Comparison of ENCODE assay signal across 16 mouse cellular contexts in the genomic region with DNA sequence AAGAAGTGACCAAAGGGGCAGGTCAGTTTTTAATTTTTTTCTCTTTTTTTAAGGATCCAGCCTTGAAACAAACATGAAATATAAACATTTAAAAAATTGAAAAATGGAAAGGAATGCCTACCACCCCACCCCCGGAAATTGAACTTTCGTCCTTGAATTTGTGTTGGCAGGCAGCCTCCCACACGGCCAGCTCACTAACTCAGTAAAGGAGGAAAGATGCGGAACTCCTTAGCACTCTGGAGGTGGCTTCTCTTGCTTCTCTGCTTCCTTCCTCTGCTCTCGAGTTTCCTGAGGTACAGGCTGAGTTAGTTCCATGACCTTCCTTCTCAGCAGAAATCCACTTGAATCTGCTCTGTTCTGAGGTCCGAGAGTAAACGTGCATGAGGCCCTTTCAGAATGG. TPM values are rescaled to one million over a fixed set of nuclear protein-coding genes. Genes with fewer than 3 reads are reported as not detected.
DNase-seq lines count a peak whose midpoint lies in the region; ATAC-seq lines count a peak whose summit lies in the region.
"Had no signal": no experiment of that assay in that cellular context is flagged by ENCODE, and none has a peak within 500 bp of the region (broad histone marks: within the 10 kb centered on the region; RNA-seq: fewer than 3 reads in every experiment).

No protein-coding gene starts in this region.

- H3K36me3 ChIP-seq in kidney, embryonic 15.5 days: no peaks in the 10 kb centered on the region
- no peaks in the 10 kb centered on the region for H3K36me3 ChIP-seq in neural tube, embryonic 13.5 days
- H3K36me3 ChIP-seq: embryonic facial prominence, embryonic 13.5 days; forebrain, embryonic 12.5 days; liver, embryonic 12.5 days had no signal

- 30% methylated on average over 7 of the region's 7 CpGs for WGBS in kidney, embryonic 15.5 days
- 70% methylated on average over 7 of the region's 7 CpGs for WGBS in neural tube, embryonic 13.5 days

- no peaks in the 10 kb centered on the region for H3K9me3 ChIP-seq in kidney, embryonic 15.5 days (replicated peaks)
- no peaks in the 10 kb centered on the region for H3K9me3 ChIP-seq in neural tube, embryonic 13.5 days
- H3K9me3 ChIP-seq: embryonic facial prominence, embryonic 13.5 days; forebrain, embryonic 12.5 days; liver, embryonic 12.5 days had no signal

- peaks cover 42% of the 10 kb centered on the region for H3K4me1 ChIP-seq in kidney, embryonic 15.5 days
- peaks cover 26% of the 10 kb centered on the region for H3K4me1 ChIP-seq in neural tube, embryonic 13.5 days (replicated peaks)

- H3K4me3 ChIP-seq in kidney, embryonic 15.5 days (replicated peaks): no peak overlapping the region
- H3K4me3 ChIP-seq in neural tube, embryonic 13.5 days: no peak overlapping the region
- H3K4me3 ChIP-seq: embryonic facial prominence, embryonic 13.5 days; forebrain, embryonic 12.5 days; liver, embryonic 12.5 days had no signal

- H3K27me3 ChIP-seq in kidney, embryonic 15.5 days: no peaks in the 10 kb centered on the region
- no peaks in the 10 kb centered on the region for H3K27me3 ChIP-seq in neural tube, embryonic 13.5 days
- H3K27me3 ChIP-seq: embryonic facial prominence, embryonic 13.5 days had no signal

- no peak overlapping the region for H3K4me2 ChIP-seq in kidney, embryonic 15.5 days
- H3K4me2 ChIP-seq in neural tube, embryonic 13.5 days: no peak overlapping the region
- H3K4me2 ChIP-seq: embryonic facial prominence, embryonic 13.5 days; forebrain, embryonic 12.5 days; liver, embryonic 12.5 days had no signal

- H3K9ac ChIP-seq in kidney, embryonic 15.5 days: no peak overlapping the region
- H3K9ac ChIP-seq in neural tube, embryonic 13.5 days: no peak overlapping the region
- H3K9ac ChIP-seq: embryonic facial prominence, embryonic 13.5 days; forebrain, embryonic 12.5 days; liver, embryonic 12.5 days had no signal

- ATAC-seq in kidney, embryonic 15.5 days (replicated peaks; ENCODE audit: low FRiP score): no peak
- ATAC-seq in neural tube, embryonic 13.5 days (ENCODE audit: low read depth): no peak
- ATAC-seq: liver, embryonic 12.5 days; midbrain, embryonic 16.5 days had no signal

- peak; percentile 61 to 88 for DNase-seq in adrenal gland, adult (ENCODE audit: inconsistent age in 2 of 2, low spot score in 1 of 2)
- DNase-seq in adrenal gland, postnatal 4 days (ENCODE audit: low spot score in 2 of 2): no peak
- no peak for DNase-seq in kidney, adult 11 months
- no peak for DNase-seq in neural tube, embryonic 10.5 days (ENCODE audit: extremely low spot score, low spot score)
- DNase-seq in frontal cortex, postnatal 25 days (ENCODE audit: low spot score in 2 of 2): no peak
- DNase-seq in retina, postnatal 1 day: no peak
- DNase-seq: cerebellum, adult 11-12 months; kidney, adult 8-10 months; layer of hippocampus, adult 9-11 months; thymus, adult 2 months had no signal

- H3K27ac ChIP-seq in kidney, embryonic 15.5 days: peak overlapping the region; percentile 43; the same call in 1 of the 2 replicates
- peak overlapping the region; percentile 38; the same call in 1 of the 2 replicates for H3K27ac ChIP-seq in neural tube, embryonic 13.5 days (replicated peaks)
- H3K27ac ChIP-seq: embryonic facial prominence, embryonic 13.5 days; forebrain, embryonic 12.5 days; liver, embryonic 12.5 days had no signal

RNA-seq across cellular contexts. Expression of gene Phlda1, which starts 4.7 kb away (rescaled TPM):
- 10 to 100 TPM; 44.5 to 46.8 TPM for total RNA-seq in adrenal gland, postnatal 4 days (2021)
- polyA plus RNA-seq in kidney, embryonic 15.5 days (2015; fragmentation: Nextera tagmentation; extraction: Ambion mirVana): 38.2 and 38.6 TPM in 2 replicates
- 101 and 106 TPM in 2 replicates for polyA plus RNA-seq in neural tube, embryonic 13.5 days (2015; fragmentation: Nextera tagmentation; extraction: Ambion mirVana)

RNA-seq across cellular contexts. Expression of gene Nap1l1, which starts 37.8 kb away (rescaled TPM):
- 100 to 1,000 TPM; 213 to 250 TPM for total RNA-seq in adrenal gland, postnatal 4 days (2021)
- polyA plus RNA-seq in kidney, embryonic 15.5 days (2015; fragmentation: Nextera tagmentation; extraction: Ambion mirVana): 249 and 270 TPM in 2 replicates
- 195 and 201 TPM in 2 replicates for polyA plus RNA-seq in neural tube, embryonic 13.5 days (2015; fragmentation: Nextera tagmentation; extraction: Ambion mirVana)

Comparison
In these comparisons a context has a peak if more than half of its experiments do, and no peak if none do; other contexts are left out.
1. DNase-seq: peak in adrenal gland, adult (2 of 2); none in adrenal gland, postnatal 4 days (0 of 2), kidney, adult 11 months (single experiment), neural tube, embryonic 10.5 days (single experiment), frontal cortex, postnatal 25 days (0 of 2) and retina, postnatal 1 day (single experiment).